Mouse (Mus musculus): Measurements from ENCODE around the gene Lhfpl3. TPM values are rescaled to one million over a fixed set of nuclear protein-coding genes. Genes with fewer than 3 reads are reported as not detected.
"Not testable (repeated sequence)": the region's sequence is repeated elsewhere in the genome, so short reads cannot be mapped to it uniquely, and the experiment has no call there.

Gene Lhfpl3
- 1 to 10 TPM; 1.7 to 3.7 (median 2.0) TPM for total RNA-seq (2022)

DNA sequence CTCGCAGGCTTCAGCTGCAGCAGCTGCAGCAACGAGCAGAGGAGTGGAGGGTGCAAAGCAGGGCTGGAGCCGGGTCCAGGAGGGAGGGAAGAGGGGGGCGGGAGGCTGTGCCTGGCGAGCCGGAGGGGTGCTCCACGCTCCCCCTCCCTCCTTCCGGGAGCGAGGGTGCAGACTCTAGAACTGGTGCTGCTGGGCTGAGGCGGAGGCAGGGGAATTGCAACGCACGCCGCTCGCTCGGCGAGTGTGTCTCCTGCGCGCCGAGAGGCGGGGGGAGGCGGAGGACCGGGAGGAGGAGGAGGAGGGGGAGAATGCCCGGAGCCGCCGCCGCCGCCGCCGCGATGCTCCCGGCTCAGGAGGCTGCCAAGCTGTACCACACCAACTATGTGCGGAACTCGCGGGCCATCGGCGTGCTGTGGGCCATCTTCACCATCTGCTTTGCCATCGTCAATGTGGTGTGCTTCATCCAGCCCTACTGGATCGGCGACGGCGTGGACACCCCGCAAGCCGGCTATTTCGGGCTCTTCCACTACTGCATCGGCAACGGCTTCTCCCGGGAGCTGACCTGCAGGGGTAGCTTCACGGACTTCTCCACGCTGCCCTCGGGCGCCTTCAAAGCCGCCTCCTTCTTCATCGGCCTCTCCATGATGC, at the start of gene Lhfpl3:
Gene Lhfpl3 (plus strand): TSS at position 175 of the 648 bp plus-strand sequence.
- peak; percentile 5 for DNase-seq

DNA sequence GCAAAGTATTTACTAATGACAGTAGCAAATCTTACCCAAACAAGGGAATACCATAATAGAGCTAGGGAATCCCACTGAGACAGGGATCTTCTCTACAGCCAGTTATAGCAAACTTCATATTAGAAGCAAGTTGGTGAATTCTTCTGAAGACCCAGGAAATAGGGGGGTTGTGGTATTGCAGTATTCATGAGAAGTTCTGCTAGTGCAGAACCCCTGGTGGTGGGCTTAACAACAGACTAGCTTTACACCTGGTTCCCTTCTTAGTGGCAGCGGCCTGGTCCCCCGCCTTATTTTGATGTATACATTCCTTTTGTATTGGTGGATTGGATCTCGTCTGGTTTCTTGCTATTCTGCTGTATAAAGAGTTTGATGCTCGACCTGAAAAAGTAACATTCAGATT, 39.6 kb upstream of the Lhfpl3 start:
- DNase-seq: not testable (repeated sequence)

DNA sequence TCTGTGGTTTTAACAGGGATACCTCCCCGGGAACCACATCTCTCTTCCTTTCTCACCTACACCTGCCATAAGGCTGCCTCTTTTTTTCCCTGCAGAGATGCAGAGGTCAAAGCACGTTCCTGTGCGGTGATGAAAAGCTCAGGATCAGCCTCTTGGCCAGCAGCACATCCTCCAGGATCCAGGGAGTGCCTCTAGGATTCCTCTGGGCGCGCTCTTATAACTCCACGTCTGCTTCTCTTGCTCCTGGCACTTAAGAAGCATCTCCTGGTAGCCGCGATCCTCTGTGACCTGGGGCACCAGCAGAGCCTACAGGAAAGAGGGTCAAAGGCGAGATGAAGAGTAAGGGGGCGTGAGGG, 352 bp upstream of the Lhfpl3 start:
- no peak for DNase-seq

DNA sequence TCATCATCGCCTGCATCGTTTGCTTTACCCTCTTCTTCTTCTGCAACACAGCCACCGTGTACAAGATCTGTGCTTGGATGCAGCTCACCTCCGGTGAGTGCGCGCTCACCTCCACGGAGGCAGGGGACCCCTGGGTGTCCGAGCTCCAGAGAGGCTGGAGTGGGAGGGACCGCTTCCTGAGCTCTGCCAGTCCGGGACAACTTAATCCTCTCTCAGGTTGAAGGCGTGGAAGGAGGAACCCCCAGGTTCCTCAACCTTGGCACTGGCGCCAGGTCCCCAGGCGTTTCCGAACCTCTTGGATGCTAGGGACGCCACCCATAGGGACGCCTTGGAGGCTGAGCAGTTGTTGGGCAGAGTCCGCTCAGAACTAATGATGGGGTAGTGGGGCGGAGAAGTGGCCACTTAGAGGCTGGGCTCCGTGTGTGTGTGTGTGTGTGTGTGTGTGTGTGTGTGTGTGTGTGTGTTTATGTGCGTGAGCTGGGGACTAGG, 718 bp downstream of the Lhfpl3 start:
- DNase-seq: no peak

DNA sequence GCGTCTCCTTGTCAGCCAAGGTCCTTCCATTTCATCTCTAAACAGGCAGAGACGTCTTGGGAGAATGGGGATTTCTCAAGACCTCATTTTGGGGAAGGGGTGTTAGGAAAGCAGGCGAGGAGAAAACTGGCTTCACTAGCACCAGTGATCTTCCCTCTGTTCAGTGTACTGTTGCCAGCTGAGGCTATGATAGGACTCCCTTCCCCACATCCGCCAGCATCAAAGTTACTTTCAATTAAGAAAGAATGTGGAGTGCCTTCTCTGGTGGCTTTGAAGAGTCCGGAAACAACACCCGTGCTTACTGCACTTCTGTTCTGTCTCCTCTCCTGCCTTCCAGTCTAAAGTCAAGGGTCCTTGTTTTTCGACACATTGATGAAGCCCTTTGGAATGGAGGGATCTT, 1.4 kb downstream of the Lhfpl3 start:
- DNase-seq: no peak

DNA sequence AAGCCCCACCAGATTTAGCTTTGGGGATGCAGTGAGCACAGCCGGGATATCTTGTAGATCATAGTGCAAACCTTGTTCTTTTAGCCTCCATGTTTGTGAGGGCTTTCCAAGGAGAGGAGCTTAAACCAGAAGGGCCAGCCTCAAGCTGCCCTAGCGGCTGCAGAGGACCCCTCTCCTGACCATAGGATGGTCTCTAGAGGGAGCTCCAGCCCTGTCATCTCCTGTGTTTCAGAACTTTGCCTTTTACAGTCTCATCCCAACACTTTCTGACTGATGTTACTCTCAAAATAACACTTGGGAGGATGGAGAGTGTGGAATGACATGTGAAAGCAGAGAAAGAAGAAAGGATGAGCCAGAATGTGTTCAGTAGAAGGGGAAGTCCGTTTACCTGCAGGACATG, 11.4 kb downstream of the Lhfpl3 start:
- DNase-seq: no peak

DNA sequence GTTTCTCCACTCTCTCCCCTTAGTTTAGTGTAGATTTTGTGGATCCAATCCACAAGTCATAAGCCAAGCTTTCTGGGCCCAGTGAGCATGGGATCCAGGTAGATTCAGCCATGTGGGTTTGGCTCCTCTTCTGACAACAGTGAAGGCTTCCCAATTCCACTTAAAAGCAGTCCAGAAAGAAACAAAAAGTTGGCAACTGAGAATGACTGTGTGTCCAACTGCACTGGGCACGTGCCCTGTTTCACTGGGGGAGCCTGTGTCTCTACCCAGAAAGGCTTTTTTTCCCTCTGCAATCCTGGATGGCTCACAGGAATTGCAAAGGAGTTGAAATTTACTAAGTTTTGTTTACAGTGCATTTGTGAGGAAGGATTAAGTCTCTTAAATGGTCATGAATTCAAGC, 24.9 kb downstream of the Lhfpl3 start:
- DNase-seq: no peak

DNA sequence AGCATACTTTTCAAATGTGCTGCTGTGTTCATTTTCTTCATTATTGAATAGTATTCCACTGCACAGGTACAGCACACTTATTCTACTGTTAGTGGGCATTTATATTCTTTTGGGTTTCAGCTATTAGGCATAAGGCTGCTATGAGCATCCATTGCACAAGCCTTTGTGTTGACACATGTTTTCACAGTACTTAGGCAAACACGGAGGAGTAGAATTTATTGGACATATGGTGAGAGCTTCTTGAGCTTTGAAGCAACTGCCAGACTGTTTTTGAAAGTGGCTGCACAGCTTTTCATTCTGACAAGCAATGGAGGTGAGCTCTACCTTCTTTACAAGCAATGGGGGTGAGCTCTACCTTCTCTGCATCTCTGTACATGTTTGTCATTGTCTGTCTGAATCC, 49.5 kb downstream of the Lhfpl3 start:
- no peak for DNase-seq

DNA sequence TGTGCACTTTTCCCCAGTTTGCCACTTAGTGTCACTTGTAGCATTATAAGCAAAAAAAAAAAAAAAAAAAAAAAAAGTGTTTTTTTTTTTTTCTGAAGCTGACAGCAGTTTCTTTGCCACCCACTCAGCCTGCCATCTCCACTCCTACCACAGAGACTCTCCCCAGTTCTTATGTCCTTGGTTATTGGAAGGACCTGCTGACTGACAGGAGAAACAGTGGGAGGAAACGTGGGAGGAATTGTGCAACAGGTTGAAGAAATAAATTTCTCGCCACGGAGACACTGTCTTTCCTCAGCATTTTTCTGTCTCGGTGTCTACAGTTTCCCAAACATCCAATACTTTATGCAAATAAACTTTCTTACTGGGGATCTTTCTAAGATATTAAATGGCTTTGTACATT, 67.6 kb downstream of the Lhfpl3 start:
- DNase-seq: no peak

DNA sequence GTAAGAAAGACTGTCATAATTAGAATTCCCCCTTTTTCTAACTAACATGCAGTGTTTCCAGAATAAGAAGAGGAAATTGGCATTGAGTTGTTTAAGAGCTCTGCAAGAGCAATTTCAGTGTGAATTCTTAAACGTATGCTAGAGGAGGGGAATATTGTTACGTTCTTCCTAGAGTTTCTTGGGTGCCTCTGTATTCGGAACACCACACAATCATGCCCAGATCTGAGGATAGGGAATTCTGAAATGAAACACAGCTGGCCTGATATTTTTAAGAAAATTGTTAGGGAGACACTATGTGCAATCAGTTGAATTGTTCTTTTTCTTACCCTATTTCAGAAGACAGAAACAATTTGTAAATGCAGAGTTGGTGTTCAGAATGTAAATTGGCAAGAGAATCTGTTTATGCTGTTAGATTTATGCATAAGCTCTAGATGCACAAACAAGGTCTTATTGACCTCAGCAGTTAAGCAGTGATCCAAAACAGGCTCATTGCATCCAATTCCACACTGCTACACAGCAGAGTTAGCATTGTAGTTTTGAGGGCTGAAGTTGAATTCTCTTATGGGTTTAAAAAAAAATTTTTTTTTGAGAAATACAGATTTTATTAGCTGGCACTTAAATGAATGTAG, 84.1 kb downstream of the Lhfpl3 start:
- DNase-seq: no peak

DNA sequence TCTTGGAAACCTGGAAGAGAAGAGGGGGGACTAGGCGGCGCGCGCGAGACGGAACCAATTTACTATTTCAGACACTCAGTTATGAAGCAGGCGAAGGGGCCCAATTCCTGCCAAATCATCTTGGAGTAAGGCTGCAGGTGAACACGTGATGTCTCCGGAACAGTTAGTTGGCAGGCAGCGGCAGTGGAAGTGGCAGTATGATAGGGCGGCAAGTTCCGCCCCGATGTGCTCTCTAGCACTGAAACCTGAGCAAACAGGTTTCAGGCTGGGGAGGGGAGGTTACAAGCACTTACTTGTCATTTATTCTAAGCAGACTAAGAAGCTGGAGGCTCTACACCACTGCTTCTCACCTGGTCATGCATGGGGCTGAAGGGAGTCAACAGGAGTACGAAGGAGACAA, 105.7 kb downstream of the Lhfpl3 start:
- DNase-seq: no peak

DNA sequence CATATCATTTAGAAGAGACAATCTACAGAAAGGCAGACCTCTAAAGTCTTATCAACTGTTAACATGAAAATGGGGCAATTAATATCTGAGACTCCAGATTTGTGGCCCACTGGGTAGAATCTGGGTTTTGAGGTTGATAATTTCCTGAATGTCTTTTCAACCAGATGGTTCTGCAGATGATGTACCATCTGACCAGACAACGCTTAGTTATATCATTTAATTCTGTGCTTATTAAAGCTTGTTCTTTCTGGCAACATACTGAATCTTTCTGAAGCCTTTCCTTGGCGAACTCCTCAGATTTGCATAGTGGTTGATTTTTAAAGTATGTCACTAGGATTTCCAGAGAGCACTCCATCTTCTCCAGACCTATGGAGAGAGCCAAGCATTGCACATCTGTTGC, 107.6 kb downstream of the Lhfpl3 start:
- DNase-seq: no peak

DNA sequence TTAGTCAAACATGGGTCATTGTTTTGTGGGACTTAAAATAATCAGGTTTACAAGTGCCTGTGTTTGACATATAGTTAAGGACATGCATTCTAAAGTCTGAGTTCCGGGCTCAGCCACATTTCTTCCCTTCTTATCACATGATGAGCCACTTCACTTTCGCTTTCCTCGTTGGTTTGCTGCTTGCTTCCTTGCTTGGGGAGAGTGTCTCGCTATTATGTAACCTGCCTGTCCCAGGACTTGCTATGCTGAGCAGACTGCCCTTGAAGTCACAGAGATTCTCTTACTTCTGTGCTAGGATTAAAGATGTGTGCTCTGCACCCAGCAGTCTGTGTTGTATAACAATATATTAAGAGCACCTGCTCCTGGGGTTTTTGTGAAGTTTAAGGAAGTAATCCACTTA, 110.6 kb downstream of the Lhfpl3 start:
- DNase-seq: no peak

DNA sequence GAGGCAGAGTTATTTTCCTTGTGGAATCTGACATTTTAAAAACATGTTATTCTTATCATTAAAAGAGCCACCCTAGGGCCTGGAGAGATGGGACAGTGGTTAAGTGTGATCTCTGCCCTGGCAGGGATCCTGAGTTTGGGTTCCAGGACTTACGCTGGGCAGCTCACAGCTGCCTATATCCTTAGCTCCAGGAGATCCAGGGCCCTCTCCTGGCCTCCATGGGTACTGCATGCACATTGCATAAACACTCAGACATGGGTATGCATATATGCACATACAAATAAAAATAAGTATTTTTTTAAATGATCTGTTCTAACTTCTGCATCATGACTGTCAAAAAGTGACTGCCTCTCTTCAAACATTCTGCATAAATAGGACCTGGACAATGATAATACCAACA, 115.5 kb downstream of the Lhfpl3 start:
- no peak for DNase-seq

DNA sequence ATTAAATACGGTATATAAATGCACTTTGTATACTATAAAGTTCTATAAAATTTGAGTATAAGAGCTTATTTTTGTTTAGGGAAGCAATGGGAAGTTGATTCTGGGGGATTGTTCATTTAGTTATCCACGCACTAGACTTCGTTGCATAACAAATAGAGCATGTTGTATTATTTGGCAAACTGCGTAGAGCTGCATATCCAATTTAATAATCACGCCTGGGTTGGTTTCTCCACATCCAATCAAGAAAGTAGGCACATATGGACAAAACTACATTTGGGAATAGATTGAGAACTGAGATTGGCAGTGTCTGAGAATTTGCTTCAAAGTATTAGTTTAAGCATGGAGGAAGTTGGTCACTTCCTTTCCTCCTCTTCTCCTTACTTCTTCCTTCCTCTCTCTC, 123.2 kb downstream of the Lhfpl3 start:
- no peak for DNase-seq

DNA sequence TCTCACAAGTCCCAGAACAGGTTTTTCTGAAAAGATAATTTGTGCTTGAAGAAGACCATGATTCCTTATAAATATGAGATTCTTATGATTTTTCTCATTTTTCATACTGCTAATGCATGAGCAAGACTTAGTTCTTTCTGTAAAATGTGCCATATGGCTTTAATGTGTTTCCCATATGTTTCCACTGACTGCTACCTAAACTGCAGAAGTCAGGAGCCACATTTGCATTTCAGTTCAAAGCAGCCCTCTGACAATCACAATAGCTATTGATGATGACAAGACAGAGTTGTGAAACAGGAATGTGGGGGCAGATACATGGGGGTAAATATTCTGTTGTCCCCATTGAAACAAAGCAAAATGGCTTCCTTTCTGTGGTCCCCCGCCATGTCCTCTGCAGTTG, 126.6 kb downstream of the Lhfpl3 start:
- DNase-seq: no peak

DNA sequence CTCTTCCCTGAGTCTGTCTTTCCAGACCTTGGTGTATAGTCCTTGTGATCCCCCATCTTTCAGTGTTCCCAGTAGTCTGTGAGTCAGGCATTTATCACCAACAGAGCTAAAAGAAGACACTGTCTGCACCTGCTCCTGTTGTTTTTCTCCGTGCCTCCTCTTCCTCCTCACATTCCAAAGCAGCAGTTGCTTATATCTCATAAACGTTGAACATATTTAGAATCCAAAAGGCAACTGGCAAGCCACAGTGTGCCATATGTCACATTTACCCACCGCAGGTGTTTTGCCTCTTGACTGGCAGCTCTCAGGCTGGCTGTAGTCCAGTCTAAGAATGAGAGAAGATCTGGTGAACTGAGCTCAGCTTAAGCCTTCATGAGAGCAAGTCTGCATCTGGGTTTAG, 142.5 kb downstream of the Lhfpl3 start:
- no peak for DNase-seq

DNA sequence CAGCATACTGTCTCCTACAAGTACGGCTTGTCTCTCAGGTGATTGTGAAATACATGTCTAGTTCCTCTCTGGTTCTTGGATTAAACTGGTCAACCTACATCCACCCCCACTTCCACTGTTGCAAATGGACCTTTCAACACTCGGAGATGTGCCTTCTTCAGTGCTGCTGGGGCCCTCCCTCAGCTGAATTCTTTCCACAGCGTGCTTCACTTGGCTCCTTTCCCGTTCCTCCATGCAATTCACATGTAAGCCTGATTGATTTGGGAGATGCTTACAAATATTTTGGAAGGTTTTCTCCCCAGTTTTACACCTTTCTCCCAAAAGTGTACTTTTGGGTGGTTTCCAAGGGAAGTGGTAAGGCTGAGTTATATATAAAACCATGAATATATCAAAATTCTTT, 143.6 kb downstream of the Lhfpl3 start:
- DNase-seq: no peak

DNA sequence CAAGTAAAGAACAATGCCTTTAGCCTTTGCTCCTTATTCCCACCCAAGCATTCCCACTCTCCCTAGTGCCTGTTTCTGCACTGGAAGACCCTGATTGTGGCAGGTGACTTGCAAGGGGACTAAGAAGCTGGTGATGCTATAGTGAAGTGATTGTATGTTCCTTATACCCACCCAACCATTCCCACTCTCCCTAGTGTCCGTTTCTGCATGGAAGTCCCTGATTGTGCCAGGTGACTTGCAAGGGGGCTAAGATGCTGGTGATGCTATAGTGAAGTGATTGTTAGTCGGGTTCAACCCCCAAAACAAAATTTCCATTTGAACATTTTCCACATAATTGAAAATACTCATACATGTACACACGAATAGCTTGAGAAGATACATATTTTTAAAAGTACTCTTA, 151.4 kb downstream of the Lhfpl3 start:
- no peak for DNase-seq

DNA sequence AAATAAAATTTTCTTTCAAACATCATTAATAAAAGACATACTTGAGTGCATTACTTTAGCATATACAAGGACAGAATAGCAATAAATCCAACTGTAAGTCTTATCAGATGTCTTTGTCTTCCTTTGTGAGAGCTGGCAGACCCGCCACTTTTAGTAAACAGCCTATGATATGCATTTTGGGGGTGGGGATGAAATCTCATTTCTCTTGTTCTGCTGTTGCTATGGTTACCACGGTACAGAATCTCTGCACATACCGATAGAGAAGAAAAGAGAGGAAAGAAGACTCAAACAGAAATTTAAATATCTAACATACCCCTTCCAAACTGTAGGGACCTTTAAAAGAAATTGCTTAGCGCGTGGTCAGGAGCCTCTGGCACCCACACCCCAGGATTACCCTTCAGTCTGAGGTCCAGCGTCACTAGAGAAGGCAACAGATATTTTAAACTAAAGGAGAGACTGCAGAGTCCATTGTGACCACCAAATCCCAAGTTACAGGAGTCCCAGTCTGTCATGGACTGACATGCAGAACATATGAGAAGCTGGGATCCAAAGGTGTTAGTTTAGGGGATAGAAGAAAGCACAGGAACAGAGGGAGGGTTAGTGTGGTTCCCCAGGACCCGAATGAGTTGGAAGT, 151.9 kb downstream of the Lhfpl3 start:
- DNase-seq: no peak

DNA sequence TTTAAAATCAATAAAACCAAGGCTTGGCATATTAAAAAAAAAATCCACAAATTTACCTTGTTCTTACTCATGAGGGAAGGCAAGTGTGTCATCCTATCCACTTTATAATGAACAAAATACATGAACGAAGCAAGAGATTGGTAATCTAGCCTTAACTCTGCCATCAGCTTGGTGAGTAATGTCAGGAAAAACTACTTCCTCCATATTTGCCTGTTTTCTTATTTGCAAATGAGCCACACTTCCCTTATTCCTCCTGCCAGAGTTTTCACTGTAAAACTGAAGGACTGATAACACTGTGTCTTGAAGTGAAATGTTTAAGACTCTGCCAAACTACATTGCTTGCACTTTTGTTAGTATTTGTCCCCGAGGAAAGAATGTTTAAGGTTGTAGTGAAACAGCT, 152.7 kb downstream of the Lhfpl3 start:
- DNase-seq: no peak

DNA sequence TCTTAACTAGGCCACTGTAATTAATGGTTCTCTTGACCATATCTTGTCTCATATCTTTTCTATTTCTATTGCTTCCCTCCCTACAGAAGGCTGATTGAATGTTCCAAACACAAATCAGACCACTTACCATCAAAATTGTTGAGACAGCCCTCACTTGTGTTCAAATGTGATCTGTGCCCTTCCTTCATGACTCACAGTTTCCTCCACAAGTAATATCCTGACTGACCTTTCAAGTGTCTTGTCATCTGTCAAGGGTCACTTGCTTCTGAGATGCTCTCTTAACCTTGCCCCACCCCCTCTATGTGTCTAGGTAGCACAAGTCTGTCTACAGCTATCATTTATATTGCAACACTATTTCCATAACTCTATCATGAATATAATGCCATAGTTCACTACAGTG, 154.1 kb downstream of the Lhfpl3 start:
- DNase-seq: no peak

DNA sequence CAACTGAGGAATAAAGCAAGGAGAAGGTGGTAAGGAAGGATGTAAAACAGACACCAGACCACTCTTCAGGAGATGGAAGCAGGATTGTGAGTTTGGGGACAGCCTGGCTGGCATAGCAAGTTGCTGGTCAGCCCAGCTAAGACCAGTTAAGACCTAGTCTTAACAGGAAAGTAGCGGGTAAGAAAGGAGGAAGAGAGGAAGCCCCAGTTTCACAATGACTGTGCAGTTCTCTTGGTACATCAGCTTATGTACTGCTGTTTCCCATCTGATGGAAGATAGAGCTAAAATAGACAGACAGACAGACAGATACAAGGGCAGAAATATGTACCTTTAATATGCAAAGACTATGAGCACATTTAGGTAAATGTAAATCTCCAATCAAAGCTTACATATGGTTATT, 171.3 kb downstream of the Lhfpl3 start:
- no peak for DNase-seq

DNA sequence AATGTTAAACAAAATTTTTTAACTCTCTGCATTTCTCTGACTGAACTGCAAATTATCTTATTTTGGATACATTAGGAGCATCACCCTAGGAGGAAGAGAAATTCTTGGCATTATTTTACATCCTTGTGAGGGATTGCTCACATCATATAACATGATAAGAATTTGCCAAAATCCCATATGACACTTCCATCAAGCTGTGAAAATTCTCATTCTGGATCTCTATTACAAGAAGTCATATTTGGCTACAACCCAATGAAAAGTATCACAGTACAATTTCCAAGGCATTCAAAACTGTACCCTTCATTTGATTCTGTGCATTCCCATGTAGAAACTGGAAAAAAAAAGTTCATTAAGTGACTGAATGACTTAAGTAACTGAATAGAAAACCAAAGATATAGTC, 180.3 kb downstream of the Lhfpl3 start:
- no peak for DNase-seq
